Mouse (Mus musculus): ENCODE data around the gene Myoz1. TPM values are rescaled to one million over a fixed set of nuclear protein-coding genes. Genes with fewer than 3 reads are reported as not detected.

Myoz1 gene
- polyA plus RNA-seq, 1 experiment from 2014 or later, result 0.19 TPM

- Histone ChIP-seq H3K9ac (ENCODE audit: low read depth, low read length) (peak overlapping the region; percentile 96), H3K4me3 (ENCODE audit: low read depth, low read length) (peak overlapping the region; percentile 77), H3K27ac (ENCODE audit: low read length) (peak overlapping the region; percentile 98), H3K27me3 (ENCODE audit: control insufficient read depth, insufficient read depth, low read depth, low read length) (no peaks in the 10 kb centered on the region), H3K9me3 (replicated peaks; ENCODE audit: control insufficient read depth, low read length, poor library complexity, severe bottlenecking) (no peaks in the 10 kb centered on the region), H3K4me1 (ENCODE audit: control insufficient read depth, insufficient read depth, low read length) (peaks cover 51% of the 10 kb centered on the region), H3K4me2 (ENCODE audit: low read length) (peak overlapping the region; percentile 57), H3K36me3 (ENCODE audit: control insufficient read depth, insufficient read depth, low read length) (peaks cover 15% of the 10 kb centered on the region)
- 11% methylated on average over 27 of the region's 27 CpGs for WGBS
- ATAC-seq, result no peak
Observed at GRCm38 (mm10) chr14:20695761-20696520, 39.6 kb upstream of the Myoz1 start.

DNA sequence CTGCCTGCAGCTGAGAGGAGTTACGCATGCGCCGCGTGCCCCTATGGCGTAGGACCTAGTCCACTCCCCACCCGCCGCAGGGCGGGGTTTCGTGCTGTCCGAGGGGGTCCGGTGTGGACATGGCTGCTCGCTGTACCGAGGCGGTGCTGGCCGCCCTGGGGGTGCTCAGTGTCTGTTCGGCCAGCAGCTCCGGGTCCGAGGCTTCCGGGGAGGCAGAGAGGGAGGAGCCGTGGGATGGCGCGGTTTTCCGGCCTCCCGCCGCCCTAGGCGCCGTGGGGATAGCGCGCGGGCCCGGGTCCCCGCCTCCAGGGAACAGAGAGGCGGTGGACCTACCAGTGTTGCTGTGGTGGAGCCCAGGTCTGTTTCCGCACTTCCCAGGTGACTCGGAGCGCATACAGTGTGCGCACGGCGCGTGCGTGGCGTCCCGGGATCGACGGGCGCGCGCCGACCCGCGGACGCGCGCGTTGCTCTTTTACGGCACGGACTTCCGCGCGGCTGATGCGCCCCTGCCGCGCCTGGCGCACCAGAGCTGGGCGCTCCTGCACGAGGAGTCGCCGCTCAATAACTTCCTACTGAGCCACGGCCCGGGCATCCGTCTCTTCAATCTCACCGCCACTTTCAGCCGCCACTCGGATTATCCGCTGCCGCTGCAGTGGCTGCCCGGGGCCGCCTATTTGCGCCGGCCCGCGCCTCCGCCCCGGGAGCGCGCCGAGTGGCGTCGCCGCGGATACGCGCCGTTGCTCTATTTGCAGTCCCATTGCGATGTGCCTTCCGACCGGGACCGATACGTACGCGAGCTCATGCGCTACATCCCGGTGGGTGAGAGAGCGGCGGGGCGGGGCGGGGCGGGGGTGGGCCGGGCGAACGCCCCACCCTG is 38.8 kb upstream of the Myoz1 start, which contains the start of gene Fut11:
Fut11 (plus strand) TSS at position 85 of the 877 bp plus-strand sequence.
- peaks cover 20% of the 10 kb centered on the region for H3K36me3 ChIP-seq (ENCODE audit: control insufficient read depth, insufficient read depth, low read length)
- under 1% methylated on average over 107 of the region's 111 CpGs for WGBS
- peak within 1 kb of the TSS; percentile 96 for H3K9ac ChIP-seq (ENCODE audit: low read depth, low read length)
- peaks cover 45% of the 10 kb centered on the region for H3K4me1 ChIP-seq (ENCODE audit: control insufficient read depth, insufficient read depth, low read length)
- peak; percentile 93 for ATAC-seq
- no peaks in the 10 kb centered on the region for H3K27me3 ChIP-seq (ENCODE audit: control insufficient read depth, insufficient read depth, low read depth, low read length)
- H3K9me3 ChIP-seq (replicated peaks; ENCODE audit: control insufficient read depth, low read length, poor library complexity, severe bottlenecking), result no peaks in the 10 kb centered on the region
- H3K4me3 ChIP-seq (ENCODE audit: low read depth, low read length), result peak within 1 kb of the TSS; percentile 77
- peak within 1 kb of the TSS; percentile 57 for H3K4me2 ChIP-seq (ENCODE audit: low read length)
- peak within 1 kb of the TSS; percentile 98 for H3K27ac ChIP-seq (ENCODE audit: low read length)

GRCm38 (mm10) chr14:20694185-20694883 is 38.0 kb upstream of the Myoz1 start:
- Histone ChIP-seq H3K4me3 (ENCODE audit: low read depth, low read length) (peak overlapping the region; percentile 77), H3K27me3 (ENCODE audit: control insufficient read depth, insufficient read depth, low read depth, low read length) (no peaks in the 10 kb centered on the region), H3K4me2 (ENCODE audit: low read length) (peak overlapping the region; percentile 57), H3K9me3 (replicated peaks; ENCODE audit: control insufficient read depth, low read length, poor library complexity, severe bottlenecking) (no peaks in the 10 kb centered on the region), H3K9ac (ENCODE audit: low read depth, low read length) (peak overlapping the region; percentile 96), H3K36me3 (ENCODE audit: control insufficient read depth, insufficient read depth, low read length) (peaks cover 25% of the 10 kb centered on the region), H3K4me1 (ENCODE audit: control insufficient read depth, insufficient read depth, low read length) (peaks cover 41% of the 10 kb centered on the region), H3K27ac (ENCODE audit: low read length) (peak overlapping the region; percentile 98)
- WGBS, result 48% methylated on average over 13 of the region's 13 CpGs
- peak; percentile 23 for ATAC-seq

DNA sequence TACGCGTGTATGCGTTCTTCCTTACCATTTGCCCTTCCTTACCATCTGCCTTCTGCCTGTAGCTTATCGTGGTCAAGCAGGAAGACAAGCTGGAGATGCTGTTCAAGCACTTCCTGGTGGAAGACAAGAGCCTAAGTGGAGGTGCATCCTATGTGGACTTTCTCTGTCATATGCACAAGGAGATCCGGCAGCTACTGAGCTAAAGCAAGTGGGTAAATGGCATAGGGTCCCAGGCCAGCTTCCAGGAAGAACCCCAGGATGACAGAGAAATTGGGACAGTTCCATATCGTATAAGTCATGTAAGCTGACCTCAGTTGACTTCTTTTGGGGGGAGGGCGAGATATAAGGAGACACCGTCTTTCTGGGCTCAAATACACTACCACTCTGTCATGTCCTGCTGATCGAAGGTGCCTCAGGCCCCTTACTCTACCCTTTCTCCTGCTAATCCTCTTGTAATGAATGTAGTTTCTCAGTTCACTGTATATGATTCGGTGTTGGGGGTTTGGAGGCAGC is 37.3 kb upstream of the Myoz1 start:
- no peak overlapping the region for H3K27ac ChIP-seq (ENCODE audit: low read length)
- H3K9me3 ChIP-seq (replicated peaks; ENCODE audit: control insufficient read depth, low read length, poor library complexity, severe bottlenecking), result no peaks in the 10 kb centered on the region
- H3K4me3 ChIP-seq (ENCODE audit: low read depth, low read length), result no peak overlapping the region
- no peak for ATAC-seq
- no peaks in the 10 kb centered on the region for H3K27me3 ChIP-seq (ENCODE audit: control insufficient read depth, insufficient read depth, low read depth, low read length)
- peaks cover 30% of the 10 kb centered on the region for H3K36me3 ChIP-seq (ENCODE audit: control insufficient read depth, insufficient read depth, low read length)
- H3K4me2 ChIP-seq (ENCODE audit: low read length), result no peak overlapping the region
- H3K9ac ChIP-seq (ENCODE audit: low read depth, low read length), result no peak overlapping the region
- peaks cover 34% of the 10 kb centered on the region for H3K4me1 ChIP-seq (ENCODE audit: control insufficient read depth, insufficient read depth, low read length)
- 90% methylated on average over 10 of the region's 10 CpGs for WGBS

DNA sequence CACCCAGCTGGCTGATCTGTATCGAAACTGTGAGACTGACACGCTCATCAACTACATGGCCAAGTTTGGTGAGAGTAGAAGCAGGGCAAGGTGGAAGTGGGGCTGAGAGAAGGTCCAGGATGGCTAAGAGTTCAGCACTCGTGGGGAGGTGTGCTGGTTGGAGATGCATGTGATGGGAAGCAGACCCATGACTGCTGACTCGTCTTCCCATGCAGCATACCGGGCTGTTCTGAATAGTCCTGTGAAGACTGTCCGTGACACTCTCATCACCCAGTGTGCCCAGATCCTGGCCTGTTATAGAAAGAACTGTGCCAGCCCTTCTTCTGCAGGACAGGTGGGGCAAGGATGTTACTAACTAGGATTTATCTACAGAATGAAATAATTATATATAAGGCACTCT is 35.4 kb upstream of the Myoz1 start:
- no peak for ATAC-seq
- no peak overlapping the region for H3K4me3 ChIP-seq (ENCODE audit: low read depth, low read length)
- H3K9me3 ChIP-seq (replicated peaks; ENCODE audit: control insufficient read depth, low read length, poor library complexity, severe bottlenecking), result no peaks in the 10 kb centered on the region
- WGBS, result 92% methylated on average over 6 of the region's 6 CpGs
- H3K4me1 ChIP-seq (ENCODE audit: control insufficient read depth, insufficient read depth, low read length), result peaks cover 17% of the 10 kb centered on the region
- H3K36me3 ChIP-seq (ENCODE audit: control insufficient read depth, insufficient read depth, low read length), result peaks cover 47% of the 10 kb centered on the region
- no peak overlapping the region for H3K27ac ChIP-seq (ENCODE audit: low read length)
- no peak overlapping the region for H3K4me2 ChIP-seq (ENCODE audit: low read length)
- H3K27me3 ChIP-seq (ENCODE audit: control insufficient read depth, insufficient read depth, low read depth, low read length), result no peaks in the 10 kb centered on the region
- H3K9ac ChIP-seq (ENCODE audit: low read depth, low read length), result no peak overlapping the region

- Histone ChIP-seq H3K9me3 (replicated peaks; ENCODE audit: control insufficient read depth, low read length, poor library complexity, severe bottlenecking) (no peaks in the 10 kb centered on the region), H3K9ac (ENCODE audit: low read depth, low read length) (no peak overlapping the region), H3K36me3 (ENCODE audit: control insufficient read depth, insufficient read depth, low read length) (peaks cover 56% of the 10 kb centered on the region), H3K27ac (ENCODE audit: low read length) (no peak overlapping the region), H3K27me3 (ENCODE audit: control insufficient read depth, insufficient read depth, low read depth, low read length) (no peaks in the 10 kb centered on the region), H3K4me3 (ENCODE audit: low read depth, low read length) (no peak overlapping the region), H3K4me2 (ENCODE audit: low read length) (no peak overlapping the region), H3K4me1 (ENCODE audit: control insufficient read depth, insufficient read depth, low read length) (peaks cover under 1% of the 10 kb centered on the region)
- ATAC-seq, result no peak
- 87% methylated on average over 2 of the region's 2 CpGs for WGBS
Observed at GRCm38 (mm10) chr14:20689009-20689408, 32.7 kb upstream of the Myoz1 start.

DNA sequence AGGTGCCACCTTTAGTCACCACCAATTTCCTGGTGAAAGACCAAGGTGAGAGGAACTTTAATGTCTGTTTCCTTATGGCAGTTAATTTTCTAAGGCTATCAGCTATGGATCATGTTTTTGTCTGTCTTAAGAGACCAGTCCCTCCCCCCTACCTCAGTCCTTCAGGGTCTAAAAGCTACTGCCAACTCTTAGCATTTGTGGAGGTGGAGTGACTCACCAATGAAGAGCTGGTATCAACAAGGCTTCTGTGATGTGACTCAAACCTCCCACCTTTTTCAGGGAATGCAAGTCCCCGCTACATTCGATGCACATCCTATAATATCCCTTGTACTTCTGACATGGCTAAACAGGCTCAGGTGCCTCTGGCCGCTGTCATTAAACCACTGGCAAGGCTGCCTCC is 30.2 kb upstream of the Myoz1 start:
- Histone ChIP-seq H3K9ac (ENCODE audit: low read depth, low read length) (no peak overlapping the region), H3K9me3 (replicated peaks; ENCODE audit: control insufficient read depth, low read length, poor library complexity, severe bottlenecking) (no peaks in the 10 kb centered on the region), H3K4me3 (ENCODE audit: low read depth, low read length) (no peak overlapping the region), H3K4me1 (ENCODE audit: control insufficient read depth, insufficient read depth, low read length) (no peaks in the 10 kb centered on the region), H3K4me2 (ENCODE audit: low read length) (no peak overlapping the region), H3K27ac (ENCODE audit: low read length) (no peak overlapping the region), H3K27me3 (ENCODE audit: control insufficient read depth, insufficient read depth, low read depth, low read length) (no peaks in the 10 kb centered on the region), H3K36me3 (ENCODE audit: control insufficient read depth, insufficient read depth, low read length) (peaks cover 64% of the 10 kb centered on the region)
- ATAC-seq, result no peak
- WGBS, result 98% methylated on average over 3 of the region's 3 CpGs

DNA sequence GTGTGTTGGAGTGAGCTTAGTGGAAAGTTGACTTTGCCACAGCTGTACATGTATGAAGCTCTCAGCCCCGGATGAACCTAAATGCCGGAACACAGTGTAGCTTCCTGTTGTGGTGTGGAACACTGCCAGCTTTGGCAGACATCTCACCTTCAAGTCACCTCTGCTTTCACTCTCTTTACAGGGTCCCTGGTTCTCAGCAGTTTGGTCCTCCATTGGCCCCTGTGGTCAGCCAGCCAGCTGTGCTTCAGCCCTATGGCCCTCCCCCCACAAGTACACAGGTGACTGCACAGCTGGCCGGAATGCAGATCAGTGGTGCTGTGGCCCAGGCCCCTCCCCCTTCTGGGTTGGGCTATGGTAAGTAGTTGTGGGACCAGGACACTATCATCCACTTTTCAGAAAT is 26.2 kb upstream of the Myoz1 start:
- no peak overlapping the region for H3K4me3 ChIP-seq (ENCODE audit: low read depth, low read length)
- no peak overlapping the region for H3K27ac ChIP-seq (ENCODE audit: low read length)

More for the DNA sequence above, 26.2 kb upstream of the Myoz1 start:
- ATAC-seq, result no peak
- H3K9me3 ChIP-seq (replicated peaks; ENCODE audit: control insufficient read depth, low read length, poor library complexity, severe bottlenecking), result no peaks in the 10 kb centered on the region
- H3K4me1 ChIP-seq (ENCODE audit: control insufficient read depth, insufficient read depth, low read length), result no peaks in the 10 kb centered on the region
- H3K4me2 ChIP-seq (ENCODE audit: low read length), result no peak overlapping the region
- peaks cover 64% of the 10 kb centered on the region for H3K36me3 ChIP-seq (ENCODE audit: control insufficient read depth, insufficient read depth, low read length)
- 74% methylated on average over 3 of the region's 3 CpGs for WGBS
- H3K27me3 ChIP-seq (ENCODE audit: control insufficient read depth, insufficient read depth, low read depth, low read length), result no peaks in the 10 kb centered on the region
- no peak overlapping the region for H3K9ac ChIP-seq (ENCODE audit: low read depth, low read length)
